Mouse (Mus musculus) stomach, postnatal 0 days (tissue): ENCODE data around the gene Slc37a2. TPM values are rescaled to one million over a fixed set of nuclear protein-coding genes. Genes with fewer than 3 reads are reported as not detected.
"Not testable (repeated sequence)": the region's sequence is repeated elsewhere in the genome, so short reads cannot be mapped to it uniquely, and the experiment has no call there.

Experiments
- ATAC-seq: fragments of 200-750 bp; cut with Nextera tagmentation; 2 replicates; pipeline ENCODE4 v1.8.0; 2017; ENCODE audit not compliant: low FRiP score, low TSS enrichment
- DNase-seq: peaks from one replicate; pipeline ENCODE4 v3.0.0-alpha.2; 2016; ENCODE audit warnings: low spot score
- H3K27ac ChIP-seq: fragments of 300-500 bp; sonication (generic); replicated peaks from 2 replicates; pipeline ENCODE4 v1.5.1; 2014; ENCODE audit warnings: mild to moderate bottlenecking, control low read depth
- H3K27me3 ChIP-seq: fragments of 300-500 bp; sonication (generic); 2 replicates; pipeline ENCODE4 v1.6.1; 2014; ENCODE audit warnings: low read length; ENCODE audit not compliant: control insufficient read depth, insufficient read depth
- H3K36me3 ChIP-seq: fragments of 300-500 bp; sonication (generic); 2 replicates; pipeline ENCODE4 v1.6.1; 2014; ENCODE audit warnings: low read length, mixed read lengths; ENCODE audit not compliant: control insufficient read depth, insufficient read depth
- H3K4me1 ChIP-seq: fragments of 300-500 bp; sonication (generic); replicated peaks from 2 replicates; pipeline ENCODE4 v1.6.1; 2014; ENCODE audit warnings: antibody characterized with exemption; ENCODE audit not compliant: control insufficient read depth, insufficient read depth
- H3K4me2 ChIP-seq: fragments of 300-500 bp; sonication (generic); replicated peaks from 2 replicates; pipeline ENCODE4 v1.6.1; 2014; ENCODE audit warnings: low read depth, mild to moderate bottlenecking, control low read depth, moderate library complexity
- H3K4me3 ChIP-seq: fragments of 300-500 bp; sonication (generic); 2 replicates; pipeline ENCODE4 v1.5.1; 2014; ENCODE audit warnings: low read depth, low read length, control low read depth
- H3K9ac ChIP-seq: fragments of 300-500 bp; sonication (generic); 2 replicates; pipeline ENCODE4 v1.6.1; 2014; ENCODE audit warnings: mild to moderate bottlenecking, low read length, control low read depth, mixed read lengths
- H3K9me3 ChIP-seq: fragments of 300-500 bp; sonication (generic); 2 replicates; pipeline ENCODE4 v1.6.1; 2016; ENCODE audit warnings: low read length; ENCODE audit not compliant: control insufficient read depth
- CTCF ChIP-seq: IDR thresholded peaks from 2 replicates; pipeline ENCODE4 v1.5.1; 2016; ENCODE audit warnings: antibody characterized with exemption, low read depth, mild to moderate bottlenecking, moderate library complexity
- EP300 ChIP-seq: optimal IDR thresholded peaks from 2 replicates; pipeline ENCODE3; 2016; ENCODE audit warnings: antibody characterized with exemption
- WGBS: fragments of 180-500 bp; shearing (Covaris S2); extraction: QIAGEN DNeasy Blood & Tissue Kit; methylation state at CpG from one replicate; pipeline ENCODE4 v1.1.7; 2014; 5-methylcytosine and 5-hydroxymethylcytosine counted together
- polyA plus RNA-seq: library from polyadenylated mRNA; unstranded; fragments of >200 nt; fragmentation: Nextera tagmentation; extraction: Ambion mirVana; gene quantifications from 2 replicates; pipeline ENCODE4 v1.2.1, GENCODE M21; 2015

The Slc37a2 gene
- polyA plus RNA-seq: 2.5 and 3.9 TPM in 2 replicates

- Histone ChIP-seq H3K9me3 (no peaks in the 10 kb centered on the region), H3K27me3 (no peaks in the 10 kb centered on the region; the same call in 1 of the 2 replicates), H3K4me3 (peak within 1 kb of the TSS; percentile 34), H3K4me2 (peak within 1 kb of the TSS; percentile 68), H3K36me3 (no peaks in the 10 kb centered on the region), H3K27ac (0 out of 2 replicates have a peak within 1 kb of the TSS, but pooled peaks have one; percentile 5), H3K9ac (peak within 1 kb of the TSS; percentile 47; the same call in 1 of the 2 replicates), H3K4me1 (peaks cover 2% of the 10 kb centered on the region; the same call in 1 of the 2 replicates)
- peak; percentile 66 for DNase-seq
- ATAC-seq: peak; percentile 89
- TF ChIP-seq EP300 (no peak), CTCF (0 out of 2 replicates have a peak, but pooled peaks have one; percentile 18)
- 2% methylated on average over 37 of the region's 38 CpGs for WGBS
These were observed at the start of gene Slc37a2 for GRCm38 (mm10) chr9:37255149-37255888. Gene Slc37a2, minus strand, starts transcription at chr9:37255738.

GRCm38 (mm10) chr9:37301720-37302119 is 46.2 kb upstream of the Slc37a2 start:
- H3K9me3 ChIP-seq: no peaks in the 10 kb centered on the region
- no peaks in the 10 kb centered on the region for H3K27me3 ChIP-seq
- no peak overlapping the region for H3K4me3 ChIP-seq
- ATAC-seq (no peak), DNase-seq (no peak)
- no peak overlapping the region for H3K4me2 ChIP-seq
- H3K36me3 ChIP-seq: no peaks in the 10 kb centered on the region
- H3K4me1 ChIP-seq: no peaks in the 10 kb centered on the region
- TF ChIP-seq CTCF: no peak
- TF ChIP-seq EP300: no peak
- 86% methylated on average over 1 of the region's 1 CpGs for WGBS
- H3K9ac ChIP-seq: no peak overlapping the region
- H3K27ac ChIP-seq: no peak overlapping the region

GRCm38 (mm10) chr9:37300501-37300900 is 45.0 kb upstream of the Slc37a2 start:
- ATAC-seq, H3K36me3 ChIP-seq, H3K9ac ChIP-seq, H3K27ac ChIP-seq, H3K4me1 ChIP-seq, H3K4me3 ChIP-seq, DNase-seq, H3K4me2 ChIP-seq, H3K9me3 ChIP-seq, H3K27me3 ChIP-seq: not testable (repeated sequence)
- WGBS: 82% methylated on average over 1 of the region's 1 CpGs

- H3K4me2 ChIP-seq: no peak overlapping the region
- no peaks in the 10 kb centered on the region for H3K27me3 ChIP-seq
- H3K27ac ChIP-seq: no peak overlapping the region
- H3K4me1 ChIP-seq: no peaks in the 10 kb centered on the region
- DNase-seq (no peak), ATAC-seq (no peak)
- H3K36me3 ChIP-seq: no peaks in the 10 kb centered on the region
- H3K9me3 ChIP-seq: no peaks in the 10 kb centered on the region
- H3K4me3 ChIP-seq: no peak overlapping the region
- TF ChIP-seq EP300 (no peak), CTCF (no peak)
- H3K9ac ChIP-seq: no peak overlapping the region
These were observed 40.0 kb upstream of the Slc37a2 start for GRCm38 (mm10) chr9:37295586-37295985.

- no peaks in the 10 kb centered on the region for H3K36me3 ChIP-seq
- H3K27ac ChIP-seq: no peak overlapping the region
- DNase-seq: no peak
- H3K4me3 ChIP-seq: no peak overlapping the region
- 81% methylated on average over 2 of the region's 2 CpGs for WGBS
- no peak overlapping the region for H3K4me2 ChIP-seq
- no peaks in the 10 kb centered on the region for H3K9me3 ChIP-seq
- TF ChIP-seq EP300 (no peak), CTCF (no peak)
- no peak overlapping the region for H3K9ac ChIP-seq
- no peaks in the 10 kb centered on the region for H3K4me1 ChIP-seq
- no peaks in the 10 kb centered on the region for H3K27me3 ChIP-seq
- ATAC-seq: no peak
These were observed 11.1 kb upstream of the Slc37a2 start for GRCm38 (mm10) chr9:37266622-37267021.

- DNase-seq (peak; percentile 66), ATAC-seq (peak; percentile 53; the same call in 1 of the 2 replicates)
- Histone ChIP-seq H3K4me2 (peak overlapping the region; percentile 68), H3K4me3 (peak overlapping the region; percentile 34), H3K9me3 (no peaks in the 10 kb centered on the region), H3K27ac (no peak overlapping the region), H3K27me3 (no peaks in the 10 kb centered on the region; the same call in 1 of the 2 replicates), H3K36me3 (no peaks in the 10 kb centered on the region), H3K9ac (no peak overlapping the region), H3K4me1 (peaks cover 2% of the 10 kb centered on the region; the same call in 1 of the 2 replicates)
- WGBS: 25% methylated on average over 7 of the region's 7 CpGs
- peak; percentile 83 for TF ChIP-seq CTCF
- no peak for TF ChIP-seq EP300
These were observed 319 bp upstream of the Slc37a2 start for GRCm38 (mm10) chr9:37255889-37256225.
